Mouse (Mus musculus): ENCODE results near the gene Mical2.

The Mical2 gene

GRCm38 (mm10) chr7:112209621-112210020 is 16.0 kb upstream of the Mical2 start:
- DNase-seq: no peak

DNA sequence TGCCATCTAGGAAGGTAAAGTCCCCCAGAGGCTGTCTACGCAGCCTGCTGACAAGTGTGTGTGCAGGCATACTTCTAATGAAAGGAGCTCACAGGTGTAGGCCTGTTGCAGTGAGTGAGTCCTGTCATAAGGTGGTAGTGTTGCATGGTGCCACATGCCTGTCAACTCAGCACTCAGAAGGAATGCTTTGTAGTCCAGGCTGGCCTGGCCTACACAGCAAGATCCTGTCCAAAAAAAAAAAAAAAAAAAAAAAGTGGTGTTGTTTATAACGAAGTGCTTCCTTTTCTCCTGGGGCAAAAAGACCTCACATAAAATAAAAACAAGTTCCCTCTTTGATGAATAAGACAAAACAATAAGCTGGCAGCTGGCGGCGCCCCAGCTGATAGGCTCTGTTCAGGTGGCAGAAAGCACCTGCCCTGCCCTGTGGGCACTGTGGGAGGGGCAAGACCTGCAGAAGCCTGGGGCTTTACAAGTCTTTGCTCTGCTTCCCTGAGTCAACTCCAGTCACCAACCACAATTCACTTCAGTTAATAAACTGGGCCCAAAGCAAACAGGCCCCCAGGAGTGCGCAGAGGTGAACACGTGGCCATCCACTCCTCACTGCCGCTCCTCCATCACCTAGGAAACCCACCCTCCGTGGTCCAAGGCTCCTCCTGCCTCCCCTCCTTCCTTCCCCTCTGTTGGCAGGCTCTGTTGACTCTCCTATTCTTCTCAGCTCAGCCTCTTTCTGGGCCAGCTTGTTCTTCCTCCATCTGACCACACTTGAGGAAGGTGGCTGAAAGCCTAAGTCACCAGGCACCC is 12.5 kb upstream of the Mical2 start:
- DNase-seq: peak; percentile 44 to 55

GRCm38 (mm10) chr7:112215871-112216270 is 9.8 kb upstream of the Mical2 start:
- DNase-seq: no peak

GRCm38 (mm10) chr7:112216720-112217119 is 8.9 kb upstream of the Mical2 start:
- DNase-seq: no peak

DNA sequence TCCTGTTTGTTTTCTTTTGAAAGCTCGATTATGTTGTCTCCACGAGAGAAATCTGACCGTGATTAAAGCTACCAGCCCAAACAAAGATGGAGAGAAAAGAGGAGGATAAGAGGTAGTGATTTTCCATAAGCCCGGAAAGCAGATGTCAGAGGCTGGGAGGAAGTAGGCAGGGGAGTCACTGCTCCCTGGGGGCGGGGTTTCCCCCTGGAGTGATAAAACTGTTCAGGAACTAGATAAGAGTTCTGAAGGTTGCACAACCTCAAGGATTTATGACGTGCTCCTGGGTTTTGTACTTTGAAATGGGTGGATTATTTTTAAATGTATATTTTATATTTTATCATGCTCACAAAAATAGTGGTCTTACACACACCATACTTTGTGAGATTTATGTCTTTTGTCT is 8.4 kb upstream of the Mical2 start:
- no peak for DNase-seq

DNA sequence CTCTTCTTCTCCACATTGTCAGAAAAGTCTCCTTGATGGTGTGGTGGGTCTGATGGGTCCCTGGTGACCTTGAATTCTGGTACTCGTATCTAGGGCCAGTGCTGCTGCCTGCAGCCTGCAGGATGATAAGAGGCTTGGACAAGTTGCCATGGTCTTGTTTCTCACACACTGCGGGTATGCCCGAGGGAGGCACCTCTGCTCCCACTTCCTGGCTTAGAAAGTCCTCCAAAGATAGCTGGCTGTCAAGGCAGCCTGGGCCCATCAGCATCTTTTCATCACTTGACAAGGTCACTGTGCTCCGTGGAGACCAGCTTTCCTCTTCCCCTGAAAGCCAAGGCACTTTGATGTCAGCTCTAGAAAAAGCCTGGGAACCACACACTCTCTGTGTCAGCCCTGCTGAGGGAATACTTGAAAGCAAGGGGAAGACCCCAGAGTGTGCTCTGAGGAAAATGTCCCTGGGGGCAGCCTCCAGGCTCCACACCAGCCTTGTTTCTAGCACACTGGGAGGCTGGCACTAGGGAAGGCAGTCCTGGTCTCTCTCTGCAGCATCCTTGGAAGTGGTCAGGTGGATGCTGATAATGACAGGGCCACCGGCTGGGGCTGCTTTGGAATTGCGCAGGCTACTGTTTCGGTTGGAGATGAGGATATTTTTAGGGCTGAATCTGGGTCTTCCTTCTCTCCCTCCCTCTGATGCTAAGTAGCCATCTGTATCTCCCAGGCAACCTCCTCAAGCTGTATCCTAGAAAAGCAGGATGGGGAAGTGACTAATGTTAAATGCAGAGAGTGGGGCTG is 2.7 kb upstream of the Mical2 start:
- DNase-seq: peak in 1 of 2 experiments; percentile 70

DNA sequence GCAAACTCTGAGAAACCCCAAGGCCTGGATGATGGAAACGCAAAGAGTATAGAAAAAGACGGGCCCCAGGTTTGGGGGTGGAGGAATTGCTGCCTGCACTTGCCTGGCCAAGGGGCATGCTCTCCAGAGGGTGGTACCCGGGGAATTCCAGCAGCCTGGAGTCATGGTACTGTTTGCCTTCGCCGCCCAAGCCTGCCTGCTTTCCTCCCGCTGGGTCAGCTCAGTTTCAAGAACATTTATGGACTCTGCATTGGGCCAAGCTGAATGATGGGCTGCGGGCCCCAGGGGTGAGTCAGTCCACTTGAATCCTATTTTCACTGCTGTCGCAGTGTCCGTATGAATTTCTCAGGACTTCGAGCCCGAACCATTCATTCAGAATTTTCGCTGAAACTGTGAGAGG is 802 bp upstream of the Mical2 start:
- DNase-seq: peak; percentile 17 to 35

- peak in 1 of 2 experiments; percentile 52 for DNase-seq
Observed at GRCm38 (mm10) chr7:112226446-112227265, 1.0 kb downstream of the Mical2 start.

DNA sequence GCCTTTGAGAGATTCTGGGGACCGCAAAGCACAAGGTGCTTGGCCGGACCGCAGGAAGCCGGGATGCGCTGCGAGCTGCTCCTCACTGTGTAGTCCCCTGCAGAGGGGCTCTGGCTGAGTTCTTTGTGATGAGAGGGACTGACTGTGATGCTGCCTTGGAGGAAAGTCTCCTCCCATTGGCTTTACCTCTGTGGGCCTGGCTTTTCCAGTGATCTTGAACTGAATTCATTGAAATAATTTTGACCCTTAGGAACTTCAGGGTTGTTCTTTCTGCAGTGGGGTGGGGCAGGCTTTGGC is 1.6 kb downstream of the Mical2 start:
- no peak for DNase-seq

DNA sequence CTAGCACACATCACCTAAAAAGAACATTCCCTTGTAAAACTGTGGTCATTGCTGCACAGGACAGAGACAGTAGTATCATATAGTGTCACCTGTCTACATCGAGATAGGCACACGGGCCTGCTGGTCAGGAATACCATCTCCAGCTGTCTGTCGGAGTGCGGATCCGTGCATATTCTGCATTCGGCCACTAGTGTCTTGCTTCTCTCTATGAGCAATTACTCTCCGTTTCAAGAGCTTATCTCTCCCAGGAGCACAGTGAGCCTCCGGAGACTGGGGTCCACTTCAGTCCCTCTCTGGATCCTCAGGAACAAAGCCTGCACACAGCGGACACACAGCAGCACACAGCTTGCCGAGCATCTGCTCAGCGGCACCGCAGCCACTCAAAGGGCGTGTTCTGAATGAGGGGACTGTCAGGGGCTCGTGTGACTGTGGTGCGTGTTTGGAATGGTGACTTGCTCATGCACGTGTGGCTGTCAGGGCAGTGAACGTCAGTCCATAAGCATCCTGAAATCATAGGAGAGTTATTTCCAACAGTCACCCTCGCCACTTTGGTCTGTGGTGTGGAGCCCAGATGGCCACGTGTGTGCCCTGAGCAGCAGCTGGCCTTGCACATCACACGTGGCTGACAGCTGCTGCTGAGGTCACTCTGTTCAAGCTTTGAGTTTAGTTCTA is 3.3 kb downstream of the Mical2 start:
- peak in 1 of 2 experiments; percentile 41 for DNase-seq

GRCm38 (mm10) chr7:112231731-112232130 is 6.1 kb downstream of the Mical2 start:
- peak; percentile 51 to 53 for DNase-seq

DNA sequence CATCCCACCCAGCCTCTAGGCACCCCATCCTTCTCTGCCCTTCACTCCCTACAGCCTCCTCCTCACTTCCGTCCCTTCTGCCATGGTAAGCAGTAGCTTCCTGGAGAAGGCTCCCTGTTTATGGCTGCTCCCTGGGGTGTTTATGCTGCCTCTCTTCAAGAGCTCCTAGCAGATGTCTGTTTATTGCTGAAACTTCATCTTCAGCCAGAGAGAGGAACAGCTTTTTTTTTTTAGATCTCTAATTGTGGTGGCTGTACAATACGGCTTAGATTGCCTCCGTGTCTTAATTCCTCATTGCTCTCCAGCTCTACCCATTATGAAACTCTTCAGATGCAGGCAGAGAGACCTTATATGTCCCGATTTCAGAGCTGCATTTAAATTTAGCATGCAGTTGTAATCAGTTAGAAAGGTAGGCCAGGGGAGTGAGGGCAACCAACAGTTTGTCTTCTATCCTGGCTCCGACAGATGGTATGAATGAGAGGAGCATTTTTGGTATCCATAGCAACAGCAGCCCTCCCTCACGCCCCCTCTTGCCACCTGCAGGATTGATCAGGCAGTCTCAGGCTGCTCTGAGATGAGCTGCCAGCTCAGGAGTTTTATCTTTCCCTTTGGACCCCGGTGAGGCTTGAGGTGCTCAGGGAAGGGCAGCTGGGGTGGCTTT is 7.8 kb downstream of the Mical2 start:
- DNase-seq: peak; percentile 48 to 65

DNA sequence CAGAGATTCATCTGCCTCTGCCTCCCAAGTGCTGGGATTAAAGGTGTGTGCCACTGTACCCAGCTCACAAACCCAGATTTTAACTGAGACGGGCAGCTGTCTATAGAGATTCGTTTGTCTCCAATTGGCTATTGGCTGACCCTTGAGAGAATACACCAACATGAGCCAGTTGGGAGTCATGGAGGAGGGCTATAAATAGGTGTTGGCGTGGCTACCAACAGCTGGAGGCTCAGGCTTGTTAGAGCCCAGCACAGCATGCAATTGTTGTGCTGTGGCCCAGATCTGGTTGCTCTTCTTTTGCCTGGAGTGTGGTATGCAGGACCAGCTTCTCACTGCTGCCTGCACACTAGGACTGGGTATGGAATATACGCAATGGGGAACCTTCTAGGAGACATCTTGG is 8.8 kb downstream of the Mical2 start:
- DNase-seq: no peak

DNA sequence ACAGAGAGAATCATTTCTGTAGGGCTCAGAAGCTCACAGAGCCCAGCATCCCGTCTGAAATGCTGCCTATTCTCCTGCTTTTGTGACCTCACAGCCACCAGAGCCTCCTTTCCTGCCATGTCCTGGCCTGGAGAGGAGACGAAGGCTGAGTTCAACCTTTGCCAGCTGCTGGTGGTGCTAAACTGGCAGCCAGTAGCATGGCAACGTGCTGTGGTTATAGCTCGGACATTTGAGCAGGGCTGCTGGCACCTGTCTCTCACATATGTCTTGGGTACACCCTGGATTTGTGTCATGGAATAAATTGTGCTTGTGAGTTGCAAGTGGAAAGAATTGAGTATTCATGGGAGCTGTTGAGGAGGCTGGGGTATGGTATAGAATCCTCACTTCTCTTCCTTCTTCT is 9.8 kb downstream of the Mical2 start:
- DNase-seq: no peak

GRCm38 (mm10) chr7:112237211-112237610 is 11.6 kb downstream of the Mical2 start:
- no peak for DNase-seq

DNA sequence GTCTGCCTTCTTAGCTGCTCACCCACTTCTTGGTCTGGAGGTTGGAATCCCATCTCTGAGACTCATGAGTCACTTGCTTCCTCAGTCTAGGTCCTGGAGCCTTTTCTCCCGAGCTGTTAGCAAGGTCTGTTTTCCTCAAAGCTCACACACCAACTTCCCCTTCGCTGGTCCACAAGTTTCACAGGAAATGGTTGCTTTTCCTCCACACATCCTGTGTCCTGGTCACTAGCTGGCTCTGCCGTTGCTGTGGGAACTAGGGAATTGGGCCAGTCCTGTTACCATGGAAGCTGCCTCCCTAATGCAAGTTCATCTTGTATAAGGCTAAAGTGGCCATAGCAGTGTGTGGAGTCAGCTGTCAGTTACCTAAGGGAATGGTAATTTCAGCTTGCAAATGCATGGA is 12.2 kb downstream of the Mical2 start:
- no peak for DNase-seq

- DNase-seq: peak in 1 of 2 experiments; percentile 57
Observed at GRCm38 (mm10) chr7:112238768-112239728, 13.4 kb downstream of the Mical2 start.

DNA sequence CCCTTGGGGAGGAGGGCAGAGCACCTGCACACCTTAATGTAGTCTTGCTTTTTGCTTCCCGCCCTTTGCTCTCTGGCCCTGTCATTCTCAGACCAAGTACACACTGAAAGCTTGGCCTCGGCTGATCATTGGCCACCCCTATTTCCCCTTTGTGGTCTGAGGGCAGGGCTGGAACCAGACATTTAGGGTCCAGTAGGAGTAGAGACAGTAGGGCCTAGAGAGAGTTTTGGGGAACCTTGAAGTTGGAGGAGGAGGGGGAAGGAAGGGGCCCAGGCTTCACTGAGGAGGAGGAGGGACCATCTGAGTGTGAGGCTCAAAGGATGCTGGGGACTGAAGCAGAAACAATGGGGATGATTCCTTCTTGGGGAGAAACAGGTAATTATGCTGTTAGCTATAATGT is 15.1 kb downstream of the Mical2 start:
- no peak for DNase-seq

DNA sequence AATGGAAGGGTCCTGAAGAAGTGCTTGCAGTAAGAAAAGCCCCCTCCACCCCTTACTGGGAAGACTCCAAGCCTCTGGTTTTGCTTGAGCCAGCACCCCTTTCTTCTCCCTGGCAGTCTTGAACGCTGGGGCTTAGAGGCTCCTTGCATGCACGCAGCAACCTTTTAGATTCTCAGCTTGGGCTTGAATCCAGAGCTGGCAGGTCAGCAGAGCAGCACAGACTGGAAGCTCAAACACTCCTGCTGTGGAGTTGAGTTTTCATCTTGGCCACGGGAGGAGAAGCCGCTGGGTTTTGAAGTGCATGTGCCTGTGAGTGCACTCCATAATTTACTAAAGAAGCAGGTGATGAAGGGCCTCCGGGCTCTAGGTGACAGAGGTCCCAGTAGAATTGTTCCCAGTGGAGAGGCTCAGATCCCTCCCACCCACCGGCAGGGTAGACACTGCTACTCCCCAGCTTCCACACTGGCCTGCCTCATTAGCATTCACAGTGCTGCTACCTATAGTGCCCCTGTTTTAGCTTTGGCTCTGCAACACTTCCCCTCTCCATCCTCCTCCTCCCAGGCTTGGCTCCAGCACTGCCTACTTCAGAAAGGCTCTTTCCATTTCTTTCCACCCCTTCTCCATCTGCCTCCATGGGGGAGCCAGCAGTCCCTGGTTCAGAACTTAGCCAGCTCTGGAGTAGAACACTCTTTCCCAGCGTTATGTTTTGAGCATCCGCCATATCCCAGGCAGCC is 15.7 kb downstream of the Mical2 start:
- peak; percentile 57 to 65 for DNase-seq

- DNase-seq: peak; percentile 53 to 57
Observed at GRCm38 (mm10) chr7:112241945-112242329, 16.3 kb downstream of the Mical2 start.
